Mouse (Mus musculus): ENCODE measurements around the gene Iscu.

DNA sequence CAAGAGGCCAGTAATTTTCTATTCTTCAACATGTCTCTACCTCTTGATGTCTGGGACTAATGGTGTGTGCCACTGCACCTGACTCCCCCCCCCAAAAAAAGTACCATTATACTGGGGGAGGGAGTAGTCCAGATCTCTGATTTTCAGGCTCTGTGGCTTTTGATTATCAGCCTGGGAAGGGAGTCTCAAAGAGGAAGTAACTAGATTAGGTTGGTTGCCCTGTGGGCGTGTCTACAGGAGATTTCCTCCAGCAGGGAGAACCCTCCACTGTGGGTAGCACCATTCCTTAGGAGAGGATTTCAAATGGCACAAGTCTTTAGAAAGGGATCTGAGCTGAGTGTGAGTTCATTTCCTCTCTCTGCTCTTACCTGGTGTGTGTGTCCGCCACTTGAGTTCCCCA lies 40.1 kb downstream of the Iscu start:
- no peak for TF ChIP-seq CTCF (IDR thresholded peaks at IDR 0.05; ENCODE audit: low read depth)
- no peak for TF ChIP-seq EP300 (IDR thresholded peaks at IDR 0.05; ENCODE audit: low read depth)

Data from heart, postnatal 0 days (tissue).